Mouse (Mus musculus) forebrain, embryonic 14.5 days (tissue): ENCODE data around the gene Erc2. TPM values are rescaled to one million over a fixed set of nuclear protein-coding genes. Genes with fewer than 3 reads are reported as not detected.
"Not testable (repeated sequence)": the region's sequence is repeated elsewhere in the genome, so short reads cannot be mapped to it uniquely, and the experiment has no call there.

Experiments used
- ATAC-seq: fragments of 200-750 bp; cut with Nextera tagmentation; 2 replicates; pipeline ENCODE4 v1.8.0; 2017; ENCODE audit warnings: mild to moderate bottlenecking, moderate library complexity
- DNase-seq: peaks from one replicate; pipeline ENCODE4 v3.0.0-alpha.2; 2015; ENCODE audit warnings: low spot score
- H3K27ac ChIP-seq: fragments of 300-500 bp; sonication (generic); 2 replicates; pipeline ENCODE4 v1.5.1; 2014; ENCODE audit warnings: low read depth, mild to moderate bottlenecking, control low read depth, low read length, moderate library complexity
- H3K27me3 ChIP-seq: fragments of 300-500 bp; sonication (generic); replicated peaks from 2 replicates; pipeline ENCODE4 v1.6.1; 2014; ENCODE audit warnings: low read length, control low read depth, mixed read lengths; ENCODE audit not compliant: control insufficient read depth, insufficient read depth
- H3K36me3 ChIP-seq: fragments of 300-500 bp; sonication (generic); 2 replicates; pipeline ENCODE4 v1.6.1; 2014; ENCODE audit warnings: low read length, control low read depth; ENCODE audit not compliant: control insufficient read depth, insufficient read depth
- H3K4me1 ChIP-seq: fragments of 300-500 bp; sonication (generic); 2 replicates; pipeline ENCODE4 v1.6.1; 2014; ENCODE audit warnings: antibody characterized with exemption, low read length, control low read depth; ENCODE audit not compliant: control insufficient read depth, insufficient read depth
- H3K4me2 ChIP-seq: fragments of 300-500 bp; sonication (generic); 2 replicates; pipeline ENCODE4 v1.6.1; 2014; ENCODE audit warnings: mild to moderate bottlenecking, control low read depth, low read length
- H3K4me3 ChIP-seq: fragments of 300-500 bp; sonication (generic); 2 replicates; pipeline ENCODE4 v1.5.1; 2014; ENCODE audit warnings: low read depth, low read length, control low read depth
- H3K9ac ChIP-seq: fragments of 300-500 bp; sonication (generic); 2 replicates; pipeline ENCODE4 v1.6.1; 2014; ENCODE audit warnings: mild to moderate bottlenecking, low read length, control low read depth, moderate library complexity
- H3K9me3 ChIP-seq: fragments of 300-500 bp; sonication (generic); replicated peaks from 2 replicates; pipeline ENCODE4 v1.6.1; 2016; ENCODE audit warnings: low read length, control low read depth, mixed read lengths; ENCODE audit not compliant: control insufficient read depth
- WGBS: fragments of 180-500 bp; shearing (Covaris S2); extraction: QIAGEN DNeasy Blood & Tissue Kit; methylation state at CpG from one replicate; pipeline ENCODE4 v1.1.7; 2014; 5-methylcytosine and 5-hydroxymethylcytosine counted together
- polyA plus RNA-seq: library from polyadenylated mRNA; unstranded; fragments of >200 nt; fragmentation: Nextera tagmentation; extraction: Ambion mirVana; gene quantifications from 2 replicates; pipeline ENCODE4 v1.2.1, GENCODE M21; 2014

Erc2 gene
- polyA plus RNA-seq, 1 experiment from 2014 or later: 40.6 TPM

- WGBS: 86% methylated on average over 5 of the region's 5 CpGs
These were observed 259.7 kb downstream of the Erc2 start for GRCm38 (mm10) chr14:27881972-27882371.

GRCm38 (mm10) chr14:27886337-27886736, 264.1 kb downstream of the Erc2 start:
- not testable (repeated sequence) for H3K4me2 ChIP-seq, H3K36me3 ChIP-seq
- WGBS: 68% methylated on average over 5 of the region's 5 CpGs

More at GRCm38 (mm10) chr14:27881972-27882371, 259.7 kb downstream of the Erc2 start:
- DNase-seq: no peak
- Histone ChIP-seq H3K4me2 (no peak overlapping the region), H3K4me3 (no peak overlapping the region), H3K4me1 (no peaks in the 10 kb centered on the region; the same call in 1 of the 2 replicates), H3K36me3 (no peaks in the 10 kb centered on the region), H3K27ac (no peak overlapping the region), H3K27me3 (no peaks in the 10 kb centered on the region), H3K9ac (no peak overlapping the region), H3K9me3 (no peaks in the 10 kb centered on the region)
- ATAC-seq: no peak

GRCm38 (mm10) chr14:27887488-27887887, 265.3 kb downstream of the Erc2 start:
- WGBS: 44% methylated on average over 5 of the region's 5 CpGs
- no peak overlapping the region for H3K4me3 ChIP-seq
- no peak overlapping the region for H3K9ac ChIP-seq
- no peaks in the 10 kb centered on the region for H3K4me1 ChIP-seq
- peak; percentile 87 for ATAC-seq
- DNase-seq: peak; percentile 87
- no peaks in the 10 kb centered on the region for H3K9me3 ChIP-seq
- no peaks in the 10 kb centered on the region for H3K27me3 ChIP-seq
- no peak overlapping the region for H3K4me2 ChIP-seq
- no peaks in the 10 kb centered on the region for H3K36me3 ChIP-seq
- H3K27ac ChIP-seq: no peak overlapping the region

More at GRCm38 (mm10) chr14:27886337-27886736, 264.1 kb downstream of the Erc2 start:
- H3K9me3 ChIP-seq, H3K4me1 ChIP-seq, H3K9ac ChIP-seq, ATAC-seq, H3K27me3 ChIP-seq, H3K27ac ChIP-seq, DNase-seq, H3K4me3 ChIP-seq: not testable (repeated sequence)

- Histone ChIP-seq H3K4me1 (no peaks in the 10 kb centered on the region), H3K27me3 (no peaks in the 10 kb centered on the region), H3K36me3 (no peaks in the 10 kb centered on the region), H3K4me2 (no peak overlapping the region), H3K4me3 (no peak overlapping the region), H3K9me3 (no peaks in the 10 kb centered on the region), H3K9ac (no peak overlapping the region), H3K27ac (no peak overlapping the region)
- no peak for ATAC-seq
- DNase-seq: no peak
- 92% methylated on average over 2 of the region's 2 CpGs for WGBS
These were observed 267.4 kb downstream of the Erc2 start for GRCm38 (mm10) chr14:27889650-27890049.

- 91% methylated on average over 2 of the region's 2 CpGs for WGBS
- H3K9ac ChIP-seq: no peak overlapping the region
These were observed 270.2 kb downstream of the Erc2 start for GRCm38 (mm10) chr14:27892416-27892815.

GRCm38 (mm10) chr14:27901772-27902171, 279.5 kb downstream of the Erc2 start:
- no peak overlapping the region for H3K4me3 ChIP-seq
- H3K9ac ChIP-seq: no peak overlapping the region
- no peak for ATAC-seq
- H3K27me3 ChIP-seq: no peaks in the 10 kb centered on the region
- H3K36me3 ChIP-seq: no peaks in the 10 kb centered on the region
- 87% methylated on average over 5 of the region's 5 CpGs for WGBS
- no peaks in the 10 kb centered on the region for H3K4me1 ChIP-seq
- no peak for DNase-seq
- no peaks in the 10 kb centered on the region for H3K9me3 ChIP-seq
- H3K4me2 ChIP-seq: no peak overlapping the region
- no peak overlapping the region for H3K27ac ChIP-seq

More at GRCm38 (mm10) chr14:27892416-27892815, 270.2 kb downstream of the Erc2 start:
- H3K36me3 ChIP-seq: no peaks in the 10 kb centered on the region
- no peak for ATAC-seq
- no peaks in the 10 kb centered on the region for H3K27me3 ChIP-seq
- no peaks in the 10 kb centered on the region for H3K9me3 ChIP-seq
- DNase-seq: no peak
- H3K4me1 ChIP-seq: no peaks in the 10 kb centered on the region
- H3K4me2 ChIP-seq: no peak overlapping the region
- H3K27ac ChIP-seq: no peak overlapping the region
- no peak overlapping the region for H3K4me3 ChIP-seq

GRCm38 (mm10) chr14:27921656-27922373, 299.6 kb downstream of the Erc2 start:
- DNase-seq: no peak
- no peaks in the 10 kb centered on the region for H3K27me3 ChIP-seq
- no peak for ATAC-seq
- no peaks in the 10 kb centered on the region for H3K36me3 ChIP-seq
- WGBS: 88% methylated on average over 5 of the region's 5 CpGs
- H3K4me2 ChIP-seq: no peak overlapping the region
- no peaks in the 10 kb centered on the region for H3K4me1 ChIP-seq
- no peak overlapping the region for H3K9ac ChIP-seq
- no peak overlapping the region for H3K27ac ChIP-seq
- H3K9me3 ChIP-seq: no peaks in the 10 kb centered on the region
- no peak overlapping the region for H3K4me3 ChIP-seq

GRCm38 (mm10) chr14:27927369-27927768, 305.1 kb downstream of the Erc2 start:
- Histone ChIP-seq H3K4me3 (no peak overlapping the region), H3K27me3 (no peaks in the 10 kb centered on the region), H3K9ac (no peak overlapping the region), H3K36me3 (no peaks in the 10 kb centered on the region), H3K4me2 (no peak overlapping the region), H3K4me1 (no peaks in the 10 kb centered on the region), H3K9me3 (no peaks in the 10 kb centered on the region), H3K27ac (no peak overlapping the region)
- WGBS: 93% methylated on average over 3 of the region's 3 CpGs
- DNase-seq (no peak), ATAC-seq (no peak)

GRCm38 (mm10) chr14:27933533-27933932, 311.3 kb downstream of the Erc2 start:
- no peak overlapping the region for H3K4me3 ChIP-seq
- no peaks in the 10 kb centered on the region for H3K9me3 ChIP-seq
- H3K4me2 ChIP-seq: no peak overlapping the region
- no peak overlapping the region for H3K27ac ChIP-seq
- H3K9ac ChIP-seq: no peak overlapping the region
- DNase-seq (peak; percentile 8), ATAC-seq (no peak)
- WGBS: 88% methylated on average over 1 of the region's 1 CpGs
- no peaks in the 10 kb centered on the region for H3K36me3 ChIP-seq
- H3K4me1 ChIP-seq: no peaks in the 10 kb centered on the region
- H3K27me3 ChIP-seq: no peaks in the 10 kb centered on the region
